Mouse (Mus musculus): ENCODE measurements around the gene Uqcr11.

Gene Uqcr11

GRCm38 (mm10) chr10:80431570-80432386, 25.1 kb upstream of the Uqcr11 start:
- no peak for DNase-seq (ENCODE audit: low read depth, low spot score)

GRCm38 (mm10) chr10:80430375-80430980, 23.8 kb upstream of the Uqcr11 start:
- DNase-seq (ENCODE audit: low read depth, low spot score), result no peak

- no peak for DNase-seq (ENCODE audit: low read depth, low spot score)
These were observed 23.2 kb upstream of the Uqcr11 start for GRCm38 (mm10) chr10:80429800-80430199.

GRCm38 (mm10) chr10:80425041-80425440, 18.4 kb upstream of the Uqcr11 start:
- no peak for DNase-seq (ENCODE audit: low read depth, low spot score)

- DNase-seq (ENCODE audit: low read depth, low spot score), result no peak
These were observed 16.9 kb upstream of the Uqcr11 start for GRCm38 (mm10) chr10:80423562-80423961.

GRCm38 (mm10) chr10:80421651-80422472, 15.2 kb upstream of the Uqcr11 start:
- DNase-seq (ENCODE audit: low read depth, low spot score), result no peak

- no peak for DNase-seq (ENCODE audit: low read depth, low spot score)
These were observed 14.6 kb upstream of the Uqcr11 start for GRCm38 (mm10) chr10:80421208-80421607.

- DNase-seq (ENCODE audit: low read depth, low spot score), result no peak
These were observed 14.1 kb upstream of the Uqcr11 start for GRCm38 (mm10) chr10:80420729-80421128.

- no peak for DNase-seq (ENCODE audit: low read depth, low spot score)
These were observed 12.8 kb upstream of the Uqcr11 start for GRCm38 (mm10) chr10:80419419-80419818.

- no peak for DNase-seq (ENCODE audit: low read depth, low spot score)
These were observed 11.7 kb upstream of the Uqcr11 start for GRCm38 (mm10) chr10:80418311-80418710.

GRCm38 (mm10) chr10:80417841-80418240, 11.2 kb upstream of the Uqcr11 start:
- no peak for DNase-seq (ENCODE audit: low read depth, low spot score)

- DNase-seq (ENCODE audit: low read depth, low spot score), result no peak
These were observed 10.7 kb upstream of the Uqcr11 start for GRCm38 (mm10) chr10:80417371-80417770.

GRCm38 (mm10) chr10:80415566-80415965, 8.9 kb upstream of the Uqcr11 start:
- DNase-seq (ENCODE audit: low read depth, low spot score), result no peak

GRCm38 (mm10) chr10:80412656-80413541, 6.3 kb upstream of the Uqcr11 start:
- DNase-seq (ENCODE audit: low read depth, low spot score), result no peak

GRCm38 (mm10) chr10:80407924-80408323, 1.3 kb upstream of the Uqcr11 start:
- DNase-seq (ENCODE audit: low read depth, low spot score), result no peak

GRCm38 (mm10) chr10:80405481-80406173, 1.0 kb downstream of the Uqcr11 start:
- no peak for DNase-seq (ENCODE audit: low read depth, low spot score)

GRCm38 (mm10) chr10:80403044-80403692, 3.5 kb downstream of the Uqcr11 start:
- DNase-seq (ENCODE audit: low read depth, low spot score), result no peak

- no peak for DNase-seq (ENCODE audit: low read depth, low spot score)
These were observed 5.9 kb downstream of the Uqcr11 start for GRCm38 (mm10) chr10:80400704-80401161.

GRCm38 (mm10) chr10:80399973-80400703, 6.5 kb downstream of the Uqcr11 start:
- DNase-seq (ENCODE audit: low read depth, low spot score), result no peak

Data from skeletal muscle tissue, adult 2 months (tissue).